9 mouse cellular contexts compared by ENCODE assay signal in genomic region chr2:80969354-80969753, GRCm38 (mm10).
DNase-seq lines count a peak whose midpoint lies in the region; ATAC-seq lines count a peak whose summit lies in the region.
"Had no signal": no experiment of that assay in that cellular context is flagged by ENCODE, and none has a peak within 500 bp of the region (broad histone marks: within the 10 kb centered on the region; RNA-seq: fewer than 3 reads in every experiment).

No protein-coding gene starts in this region.

- H3K9me3 ChIP-seq in forebrain, embryonic 16.5 days (ENCODE audit: control insufficient read depth, low read length), result no peaks in the 10 kb centered on the region
- no peaks in the 10 kb centered on the region for H3K9me3 ChIP-seq in forebrain, embryonic 15.5 days

- H3K27ac ChIP-seq in forebrain, embryonic 16.5 days (ENCODE audit: low read length), result no peak overlapping the region
- no peak overlapping the region for H3K27ac ChIP-seq in forebrain, embryonic 15.5 days (replicated peaks)

- H3K4me3 ChIP-seq in forebrain, embryonic 16.5 days (replicated peaks; ENCODE audit: low read length), result no peak overlapping the region
- no peak overlapping the region for H3K4me3 ChIP-seq in forebrain, embryonic 15.5 days
- H3K4me3 ChIP-seq: megakaryocyte, embryonic 14.5 days had no signal

- no peaks in the 10 kb centered on the region for H3K36me3 ChIP-seq in forebrain, embryonic 16.5 days (ENCODE audit: control insufficient read depth, insufficient read depth)
- H3K36me3 ChIP-seq in forebrain, embryonic 15.5 days, result no peaks in the 10 kb centered on the region

- DNase-seq in ovary, adult 18-20 months (ENCODE audit: low spot score), result peak; percentile 37
- no peak for DNase-seq in ovary, postnatal 10 days (ENCODE audit: low spot score)
- peak; percentile 19 to 32 for DNase-seq in layer of hippocampus, adult 18-20 months (ENCODE audit: low spot score in 2 of 2)
- peak; percentile 40 for DNase-seq in right cerebral cortex, adult 18-20 months
- DNase-seq in spleen, postnatal 14 days (ENCODE audit: low spot score in 2 of 2), result no peak
- no peak for DNase-seq in adrenal gland, adult 18-20 months (ENCODE audit: low spot score in 2 of 2)

- ATAC-seq in forebrain, embryonic 16.5 days, result peak; percentile 45; the same call in 1 of the 2 replicates
- ATAC-seq in forebrain, embryonic 15.5 days (replicated peaks), result no peak

- H3K4me1 ChIP-seq in forebrain, embryonic 16.5 days (replicated peaks; ENCODE audit: control insufficient read depth, insufficient read depth, low read length), result 0 out of 2 replicates have a peak, but pooled peaks cover 2% of the 10 kb centered on the region
- no peaks in the 10 kb centered on the region for H3K4me1 ChIP-seq in forebrain, embryonic 15.5 days
- H3K4me1 ChIP-seq: megakaryocyte, embryonic 14.5 days had no signal

- no peaks in the 10 kb centered on the region for H3K27me3 ChIP-seq in forebrain, embryonic 16.5 days (replicated peaks; ENCODE audit: control insufficient read depth, insufficient read depth, low read length)
- no peaks in the 10 kb centered on the region for H3K27me3 ChIP-seq in forebrain, embryonic 15.5 days
- H3K27me3 ChIP-seq: megakaryocyte, embryonic 14.5 days had no signal

- WGBS in forebrain, embryonic 16.5 days, result 52% methylated on average over 5 of the region's 5 CpGs
- WGBS in forebrain, embryonic 15.5 days, result 51% methylated on average over 5 of the region's 5 CpGs

- no peak overlapping the region for H3K4me2 ChIP-seq in forebrain, embryonic 16.5 days (ENCODE audit: low read length)
- no peak overlapping the region for H3K4me2 ChIP-seq in forebrain, embryonic 15.5 days (replicated peaks)

- no peak overlapping the region for H3K9ac ChIP-seq in forebrain, embryonic 16.5 days (replicated peaks; ENCODE audit: low read depth, low read length)
- no peak overlapping the region for H3K9ac ChIP-seq in forebrain, embryonic 15.5 days (replicated peaks)

Comparison
In these comparisons a context has a peak if more than half of its experiments do, and no peak if none do; other contexts are left out.
1. DNase-seq: peak in ovary, adult 18-20 months (single experiment), layer of hippocampus, adult 18-20 months (2 of 2) and right cerebral cortex, adult 18-20 months (single experiment); none in ovary, postnatal 10 days (single experiment), spleen, postnatal 14 days (0 of 2) and adrenal gland, adult 18-20 months (0 of 2).